Mouse (Mus musculus): ENCODE measurements around the gene Agpat4.

The Agpat4 gene

GRCm38 (mm10) chr17:12160984-12161764 lies 42.7 kb downstream of the Agpat4 start:
- DNase-seq = peak in 1 of 2 experiments; percentile 20

GRCm38 (mm10) chr17:12161877-12162276 lies 43.4 kb downstream of the Agpat4 start:
- no peak for DNase-seq

- DNase-seq = peak; percentile 32 to 56
Observed at GRCm38 (mm10) chr17:12162824-12163223, 44.3 kb downstream of the Agpat4 start.

GRCm38 (mm10) chr17:12163403-12163802 lies 44.9 kb downstream of the Agpat4 start:
- DNase-seq = peak; percentile 59 to 72

GRCm38 (mm10) chr17:12163903-12164302 lies 45.4 kb downstream of the Agpat4 start:
- DNase-seq = peak in 1 of 2 experiments; percentile 13

- no peak for DNase-seq
Observed at GRCm38 (mm10) chr17:12164507-12164906, 46.0 kb downstream of the Agpat4 start.

GRCm38 (mm10) chr17:12165009-12165695 lies 46.6 kb downstream of the Agpat4 start:
- DNase-seq = no peak

GRCm38 (mm10) chr17:12165701-12166100 lies 47.2 kb downstream of the Agpat4 start:
- DNase-seq = no peak

GRCm38 (mm10) chr17:12168536-12168935 lies 50.0 kb downstream of the Agpat4 start:
- DNase-seq = peak; percentile 69 to 80

- peak; percentile 66 to 72 for DNase-seq
Observed at GRCm38 (mm10) chr17:12169326-12169836, 50.9 kb downstream of the Agpat4 start.

- DNase-seq = peak; percentile 40 to 57
Observed at GRCm38 (mm10) chr17:12170791-12171497, 52.4 kb downstream of the Agpat4 start.

- DNase-seq = no peak
Observed at GRCm38 (mm10) chr17:12171666-12172065, 53.2 kb downstream of the Agpat4 start.

- DNase-seq = no peak
Observed at GRCm38 (mm10) chr17:12174221-12174620, 55.7 kb downstream of the Agpat4 start.

- no peak for DNase-seq
Observed at GRCm38 (mm10) chr17:12174896-12175295, 56.4 kb downstream of the Agpat4 start.

GRCm38 (mm10) chr17:12175626-12176025 lies 57.1 kb downstream of the Agpat4 start:
- DNase-seq = no peak

GRCm38 (mm10) chr17:12179339-12179738 lies 60.8 kb downstream of the Agpat4 start:
- peak; percentile 32 to 48 for DNase-seq

- DNase-seq = no peak
Observed at GRCm38 (mm10) chr17:12179766-12180165, 61.3 kb downstream of the Agpat4 start.

- DNase-seq = no peak
Observed at GRCm38 (mm10) chr17:12182702-12183485, 64.4 kb downstream of the Agpat4 start.

GRCm38 (mm10) chr17:12184283-12184682 lies 65.8 kb downstream of the Agpat4 start:
- no peak for DNase-seq

GRCm38 (mm10) chr17:12185855-12186254 lies 67.4 kb downstream of the Agpat4 start:
- DNase-seq = no peak

GRCm38 (mm10) chr17:12186341-12186740 lies 67.8 kb downstream of the Agpat4 start:
- DNase-seq = no peak

GRCm38 (mm10) chr17:12187782-12188181 lies 69.3 kb downstream of the Agpat4 start:
- no peak for DNase-seq
